Mouse (Mus musculus) embryonic stem cell, embryonic (primary cell): Measurements from ENCODE around the gene Ifitm6.

Experiments
- CTCF ChIA-PET, 4 experiments: fragments of 300-600 bp in 2 of 4; fragments of 350-600 bp in 2 of 4; sonication (Branson Sonifier 250); formaldehyde crosslinking; loops; one replicate each; lab custom pipeline; 2022; ENCODE audit warnings: inconsistent platforms in 2 of 4; lab: Charles Lee
- POLR2A ChIA-PET, 4 experiments: fragments of 300-600 bp in 2 of 4; fragments of 350-600 bp in 2 of 4; sonication (Branson Sonifier 250); formaldehyde crosslinking; loops; one replicate each; lab custom pipeline; 2022; ENCODE audit warnings: antibody characterized with exemption in 4 of 4, inconsistent platforms in 1 of 4; lab: Charles Lee

Ifitm6 gene

GRCm38 (mm10) chr7:140975465-140975864 is 42.3 kb downstream of the Ifitm6 start:
- CTCF ChIA-PET, result interaction anchor here (0.6 to 1.4 kb wide), 7 partner anchors 9 to 67 kb away, joined by 3 to 11 read pairs (median 5); partner anchors contain the start of gene Pgghg (in 1 of the 4)
- POLR2A ChIA-PET, result interaction anchor here (0.7 to 4.6 kb wide), 17 partner anchors 8 to 97 kb away, joined by 3 to 38 read pairs (median 4); no protein-coding TSS in a partner anchor

- CTCF ChIA-PET, result interaction anchor here in 2 of 4 experiments (0.6 to 1.4 kb wide), 6 partner anchors 9 to 66 kb away, joined by 3 to 5 read pairs (median 3); partner anchors contain the start of gene Pgghg (in 1 of the 2)
- POLR2A ChIA-PET, result interaction anchor here (1.0 to 4.6 kb wide), 18 partner anchors 8 to 173 kb away, joined by 3 to 38 read pairs (median 4); no protein-coding TSS in a partner anchor
Measured at GRCm38 (mm10) chr7:140974940-140975339, 42.8 kb downstream of the Ifitm6 start.

GRCm38 (mm10) chr7:140973396-140974165 is 44.1 kb downstream of the Ifitm6 start:
- ChIA-PET POLR2A (interaction anchor here (0.5 to 4.6 kb wide), 34 partner anchors 8 to 1024 kb away, joined by 3 to 38 read pairs (median 4); partner anchors contain the start of gene Ptdss2 (in 1 of the 4)), CTCF (interaction anchor here in 2 of 4 experiments (1.0 to 1.3 kb wide), 2 partner anchors 64 to 65 kb away, joined by 3 to 4 read pairs; no protein-coding TSS in a partner anchor)

- ChIA-PET POLR2A (interaction anchor here in 3 of 4 experiments (0.7 to 5.5 kb wide), 27 partner anchors 9 to 222 kb away, joined by 3 to 79 read pairs (median 4); partner anchors contain the start of genes Hras (in 1 of the 3), Ifitm2 (in 1 of the 3), Ifitm3 (in 1 of the 3) and Lrrc56 (in 1 of the 3)), CTCF (interaction anchor here in 3 of 4 experiments (0.6 to 1.5 kb wide), 9 partner anchors 9 to 1109 kb away, joined by 3 to 11 read pairs (median 3); no protein-coding TSS in a partner anchor)
Measured at GRCm38 (mm10) chr7:140971479-140972171, 46.1 kb downstream of the Ifitm6 start.

GRCm38 (mm10) chr7:140970931-140971330 is 46.8 kb downstream of the Ifitm6 start:
- ChIA-PET CTCF (interaction anchor here in 2 of 4 experiments (0.9 to 1.6 kb wide), 6 partner anchors 11 to 80 kb away, joined by 3 to 4 read pairs (median 3); no protein-coding TSS in a partner anchor), POLR2A (interaction anchor here in 3 of 4 experiments (0.6 to 5.5 kb wide), 24 partner anchors 8 to 152 kb away, joined by 3 to 79 read pairs (median 4); partner anchors contain the start of genes Ifitm2 (in 1 of the 3) and Pgghg (in 1 of the 3))

GRCm38 (mm10) chr7:140968710-140969109 is 49.0 kb downstream of the Ifitm6 start:
- ChIA-PET CTCF (interaction anchor here in 1 of 4 experiments (1.4 to 1.6 kb wide), 2 partner anchors 9 to 60 kb away, joined by 3 to 7 read pairs; no protein-coding TSS in a partner anchor), POLR2A (interaction anchor here in 2 of 4 experiments (0.7 to 5.5 kb wide), 13 partner anchors 9 to 289 kb away, joined by 3 to 79 read pairs (median 9); partner anchors contain the start of gene Ifitm2 (in 1 of the 2))

GRCm38 (mm10) chr7:140967862-140968591 is 49.7 kb downstream of the Ifitm6 start:
- ChIA-PET POLR2A (interaction anchor here (0.5 to 5.5 kb wide), 45 partner anchors 8 to 507 kb away, joined by 3 to 79 read pairs (median 4); partner anchors contain the start of genes Ifitm2 (in 2 of the 4), Pgghg (in 2 of the 4), B4galnt4 (in 1 of the 4) and Gm45717 (in 1 of the 4)), CTCF (interaction anchor here (0.6 to 1.6 kb wide), 20 partner anchors 9 to 594 kb away, joined by 3 to 10 read pairs (median 3); partner anchors contain the start of gene Ifitm2 (in 1 of the 4))

GRCm38 (mm10) chr7:140966921-140967320 is 50.8 kb downstream of the Ifitm6 start, which contains the start of gene Ifitm1:
Gene Ifitm1, plus strand, starts transcription at chr7:140967221.
- POLR2A ChIA-PET, result interaction anchor here (0.6 to 5.5 kb wide), 24 partner anchors 7 to 697 kb away, joined by 3 to 79 read pairs (median 4); partner anchors contain the start of genes Ifitm2 (in 2 of the 4), B4galnt4 (in 1 of the 4), Gm45717 (in 1 of the 4) and Pgghg (in 1 of the 4)
- CTCF ChIA-PET, result interaction anchor here (0.6 to 1.3 kb wide), 9 partner anchors 8 to 231 kb away, joined by 3 to 10 read pairs (median 4); partner anchors contain the start of gene Pgghg (in 1 of the 4)
